In the genomic region with DNA sequence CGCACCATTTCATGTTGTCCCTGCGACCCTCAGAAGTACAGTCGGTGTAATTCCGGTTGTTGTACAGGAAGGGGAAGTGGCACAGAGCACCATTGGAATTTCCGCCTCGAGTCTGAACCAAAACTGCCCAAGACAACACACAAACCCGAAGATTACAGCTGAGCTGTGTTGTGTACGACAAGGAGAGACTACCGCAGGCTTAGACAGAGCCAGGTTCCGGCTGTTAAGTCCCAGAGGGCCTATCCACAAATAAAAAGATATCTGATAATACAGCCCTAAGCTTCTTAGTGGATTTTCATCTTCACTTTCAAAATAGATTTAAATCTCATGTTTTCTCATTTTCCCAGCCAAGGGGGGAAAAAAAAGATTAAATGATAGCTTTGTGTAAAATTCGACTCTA, we compare ENCODE assay signal across 21 mouse cellular contexts. TPM values are rescaled to one million over a fixed set of nuclear protein-coding genes. Genes with fewer than 3 reads are reported as not detected.
DNase-seq lines count a peak whose midpoint lies in the region; ATAC-seq and TF ChIP-seq lines count a peak whose summit lies in the region.
"Had no signal": no experiment of that assay in that cellular context is flagged by ENCODE, and none has a peak within 500 bp of the region (broad histone marks: within the 10 kb centered on the region; RNA-seq: fewer than 3 reads in every experiment).

No protein-coding gene starts in this region.

- H3K27me3 ChIP-seq in midbrain, embryonic 13.5 days, result 0 out of 2 replicates have a peak, but pooled peaks cover 11% of the 10 kb centered on the region
- peaks cover 27% of the 10 kb centered on the region; the same call in 1 of the 2 replicates for H3K27me3 ChIP-seq in midbrain, embryonic 10.5 days (ENCODE audit: low read depth, poor library complexity, severe bottlenecking)
- no peaks in the 10 kb centered on the region for H3K27me3 ChIP-seq in myocyte (ENCODE audit: control insufficient read depth, insufficient read depth, insufficient read length)
- no peaks in the 10 kb centered on the region for H3K27me3 ChIP-seq in forebrain, embryonic 10.5 days (ENCODE audit: poor library complexity, severe bottlenecking)
- H3K27me3 ChIP-seq: embryonic facial prominence, embryonic 13.5 days; forebrain, embryonic 12.5 days; Patski had no signal

- no peak overlapping the region for H3K27ac ChIP-seq in midbrain, embryonic 13.5 days
- H3K27ac ChIP-seq in midbrain, embryonic 10.5 days (replicated peaks), result no peak overlapping the region
- no peak overlapping the region for H3K27ac ChIP-seq in forebrain, embryonic 10.5 days
- H3K27ac ChIP-seq: embryonic facial prominence, embryonic 13.5 days; forebrain, embryonic 12.5 days had no signal

- no peak overlapping the region for H3ac ChIP-seq in myocyte (ENCODE audit: control insufficient read depth, insufficient read length)

- WGBS in midbrain, embryonic 13.5 days, result 69% methylated on average over 11 of the region's 11 CpGs
- 87% methylated on average over 11 of the region's 11 CpGs for WGBS in midbrain, embryonic 10.5 days
- 96% methylated on average over 11 of the region's 11 CpGs for WGBS in forebrain, embryonic 10.5 days

- H3K36me3 ChIP-seq in midbrain, embryonic 13.5 days, result peaks cover 10% of the 10 kb centered on the region; the same call in 1 of the 2 replicates
- peaks cover 100% of the 10 kb centered on the region for H3K36me3 ChIP-seq in midbrain, embryonic 10.5 days
- peaks cover 89% of the 10 kb centered on the region for H3K36me3 ChIP-seq in myocyte (ENCODE audit: control insufficient read depth, insufficient read depth)
- peaks cover 100% of the 10 kb centered on the region for H3K36me3 ChIP-seq in forebrain, embryonic 10.5 days (replicated peaks)

- H3K4me2 ChIP-seq in midbrain, embryonic 13.5 days (replicated peaks), result no peak overlapping the region
- H3K4me2 ChIP-seq in myocyte (ENCODE audit: low read depth), result no peak overlapping the region
- H3K4me2 ChIP-seq: embryonic facial prominence, embryonic 13.5 days; forebrain, embryonic 12.5 days had no signal

- H3K9ac ChIP-seq in midbrain, embryonic 13.5 days (replicated peaks), result no peak overlapping the region
- H3K9ac ChIP-seq: embryonic facial prominence, embryonic 13.5 days; forebrain, embryonic 12.5 days had no signal

- no peak overlapping the region for H3K4me3 ChIP-seq in midbrain, embryonic 13.5 days (replicated peaks)
- no peak overlapping the region for H3K4me3 ChIP-seq in midbrain, embryonic 10.5 days
- no peak overlapping the region for H3K4me3 ChIP-seq in myocyte
- H3K4me3 ChIP-seq in forebrain, embryonic 10.5 days, result no peak overlapping the region
- H3K4me3 ChIP-seq: embryonic facial prominence, embryonic 13.5 days; forebrain, embryonic 12.5 days had no signal

- H3K9me3 ChIP-seq in midbrain, embryonic 13.5 days, result no peaks in the 10 kb centered on the region
- no peaks in the 10 kb centered on the region for H3K9me3 ChIP-seq in midbrain, embryonic 10.5 days (replicated peaks)
- no peaks in the 10 kb centered on the region for H3K9me3 ChIP-seq in forebrain, embryonic 10.5 days
- H3K9me3 ChIP-seq: embryonic facial prominence, embryonic 13.5 days; forebrain, embryonic 12.5 days had no signal

- peak; percentile 56; the same call in 1 of the 2 replicates for ATAC-seq in midbrain, embryonic 13.5 days
- ATAC-seq: activated CD4-positive, CD25-positive, alpha-beta regulatory T cell, adult 4 months; forebrain, embryonic 14.5 days; forebrain, embryonic 16.5 days; Patski had no signal

- H3K4me1 ChIP-seq in midbrain, embryonic 13.5 days (replicated peaks), result peaks cover 5% of the 10 kb centered on the region
- H3K4me1 ChIP-seq in midbrain, embryonic 10.5 days, result no peaks in the 10 kb centered on the region
- H3K4me1 ChIP-seq in forebrain, embryonic 10.5 days, result peaks cover 8% of the 10 kb centered on the region; the same call in 1 of the 2 replicates
- H3K4me1 ChIP-seq: embryonic facial prominence, embryonic 13.5 days; forebrain, embryonic 12.5 days had no signal

- peak; percentile 1 for TF ChIP-seq POLR2A in myocyte (IDR thresholded peaks at IDR 0.05; ENCODE audit: insufficient read length, low read depth)

- no peak for DNase-seq in midbrain, embryonic 10.5 days (ENCODE audit: low spot score)
- peak; percentile 12 for DNase-seq in retina, embryonic 14.5 days (ENCODE audit: low spot score)
- DNase-seq in retina, postnatal 1 day, result no peak
- DNase-seq in thymus, postnatal 36 days, result no peak
- DNase-seq in forebrain, embryonic 10.5 days (ENCODE audit: extremely low spot score, low spot score), result no peak
- DNase-seq: adrenal gland, adult 8-10 months; adrenal gland, postnatal 14 days; adrenal gland, postnatal 36 days; cerebellum, adult 11-12 months; cerebellum, adult 2 months; cerebellum, adult 9-10 months; cerebellum, postnatal 10 days; cerebellum, postnatal 25 days had no signal

- H3K79me2 ChIP-seq in myocyte (ENCODE audit: control insufficient read depth, insufficient read depth), result peaks cover 44% of the 10 kb centered on the region

TF ChIP-seq in myocyte, 11 proteins besides CTCF, POLR2A, EP300 and RAD21:
- TF ChIP-seq POLR2AphosphoS2 (IDR thresholded peaks at IDR 0.05; ENCODE audit: insufficient read length, low read depth), result peak; percentile 37
- TF ChIP-seq USF1 (IDR thresholded peaks at IDR 0.05; ENCODE audit: low read depth), result no peak

RNA-seq across cellular contexts. Expression of gene Fn1, which starts 11.8 kb away (rescaled TPM):
- 33.2 and 35.5 TPM in 2 replicates for polyA plus RNA-seq in midbrain, embryonic 13.5 days (2015; fragmentation: Nextera tagmentation; extraction: Ambion mirVana)
- polyA plus RNA-seq in midbrain, embryonic 10.5 days (2016; fragmentation: Nextera tagmentation; extraction: Ambion mirVana), result 84.4 and 89.0 TPM in 2 replicates
- 1,265 TPM for polyA plus RNA-seq in myocyte (2012; fragmentation: generic; extraction: Trizol)
- 94.7 and 94.9 TPM in 2 replicates for polyA plus RNA-seq in forebrain, embryonic 10.5 days (2016; fragmentation: Nextera tagmentation; extraction: Ambion mirVana)

Comparison
In these comparisons a context has a peak if more than half of its experiments do, and no peak if none do; other contexts are left out.
1. RNA of gene Fn1, which starts 11.8 kb away (polyA plus RNA-seq): 1,265 TPM in myocyte (single experiment); 94.7 to 94.9 TPM in forebrain, embryonic 10.5 days, 84.4 to 89.0 TPM in midbrain, embryonic 10.5 days and 33.2 to 35.5 TPM in midbrain, embryonic 13.5 days; every median in the first group is over 10 times any median in the second.